Mouse (Mus musculus): ENCODE results near the gene Vwa1. TPM values are rescaled to one million over a fixed set of nuclear protein-coding genes. Genes with fewer than 3 reads are reported as not detected.

Vwa1 gene
- total and polyA plus RNA-seq, 3 experiments, result 0.33 to 0.42 TPM; not detected in 1

DNA sequence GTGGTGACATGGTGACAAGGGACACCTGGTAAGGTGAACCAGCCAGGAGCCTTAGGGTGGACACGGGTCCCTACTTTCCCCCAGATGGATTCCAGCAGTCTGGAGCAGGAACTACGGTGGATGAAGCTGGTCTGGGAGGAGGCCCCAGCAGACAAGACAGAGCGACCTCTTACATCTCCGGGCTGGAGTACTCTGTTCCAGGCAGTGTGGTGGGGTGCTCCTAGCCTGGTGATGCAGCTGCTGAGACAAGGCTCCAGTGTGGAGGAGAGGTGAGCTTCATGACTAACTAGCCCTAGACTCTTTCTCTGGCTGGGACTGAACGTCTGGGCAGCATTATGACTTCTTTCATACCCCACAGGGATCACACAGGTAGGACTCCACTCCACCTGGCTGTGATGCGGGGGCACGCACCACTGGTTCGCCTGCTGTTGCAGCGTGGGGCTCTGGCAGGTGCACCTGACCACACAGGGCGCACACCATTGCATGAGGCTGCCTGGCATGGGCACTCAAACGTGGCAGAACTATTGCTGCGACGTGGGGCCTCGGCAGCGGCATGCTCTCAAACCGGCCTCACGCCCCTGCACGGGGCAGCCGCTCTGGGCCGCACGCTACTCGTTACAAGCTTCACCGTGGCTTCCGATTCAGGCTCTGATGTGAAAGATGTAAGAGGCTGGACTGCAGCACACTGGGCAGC lies 16.9 kb upstream of the Vwa1 start:
- Histone ChIP-seq H3K27ac (ENCODE audit: control insufficient read depth, low read depth, low read length) (no peak overlapping the region), H3K4me1 (ENCODE audit: control insufficient read depth in 1 of 2, insufficient read depth in 2 of 2, low read length in 2 of 2) (peaks cover 3 to 10% of the 10 kb centered on the region in 2 experiments; a peak in 3 of 4 replicates), H3K4me3 (ENCODE audit: control insufficient read depth in 1 of 2, insufficient read depth in 1 of 2, low read depth in 2 of 2, low read length in 2 of 2) (no peak overlapping the region), H3K27me3 (ENCODE audit: control insufficient read depth in 1 of 2, insufficient read depth in 2 of 2, low read length in 2 of 2) (0 out of 4 replicates have a peak, but pooled peaks cover 0 to 4% of the 10 kb centered on the region in 2 experiments), H3K9me3 (replicated peaks; ENCODE audit: insufficient read depth, low read length) (no peaks in the 10 kb centered on the region), H3K36me3 (ENCODE audit: control insufficient read depth in 1 of 2, insufficient read depth in 2 of 2, low read length in 2 of 2) (peaks cover 0 to 8% of the 10 kb centered on the region in 2 experiments; a peak in 2 of 4 replicates), H3K9ac (ENCODE audit: control insufficient read depth, low read depth, low read length, poor library complexity, severe bottlenecking) (no peak overlapping the region), H3K79me2 (ENCODE audit: control insufficient read depth, insufficient read depth, low read length, poor library complexity) (no peaks in the 10 kb centered on the region)
- no peak for DNase-seq (ENCODE audit: low read depth, low spot score)
- TF ChIP-seq SMC3 (IDR thresholded peaks at IDR 0.05; ENCODE audit: low read depth, low read length) (no peak), CTCF (IDR thresholded peaks at IDR 0.05 in 2 of 3, conservative IDR thresholded peaks at IDR 0.05 in 1 of 3; ENCODE audit: control insufficient read depth in 1 of 3, insufficient read depth in 1 of 3, low read depth in 2 of 3, low read length in 3 of 3, poor library complexity in 1 of 3, severe bottlenecking in 1 of 3) (no peak), POLR2AphosphoS5 (IDR thresholded peaks at IDR 0.05; ENCODE audit: borderline replicate concordance, low read depth, low read length) (no peak), JUND (IDR thresholded peaks at IDR 0.05; ENCODE audit: low read depth, low read length) (no peak)

DNA sequence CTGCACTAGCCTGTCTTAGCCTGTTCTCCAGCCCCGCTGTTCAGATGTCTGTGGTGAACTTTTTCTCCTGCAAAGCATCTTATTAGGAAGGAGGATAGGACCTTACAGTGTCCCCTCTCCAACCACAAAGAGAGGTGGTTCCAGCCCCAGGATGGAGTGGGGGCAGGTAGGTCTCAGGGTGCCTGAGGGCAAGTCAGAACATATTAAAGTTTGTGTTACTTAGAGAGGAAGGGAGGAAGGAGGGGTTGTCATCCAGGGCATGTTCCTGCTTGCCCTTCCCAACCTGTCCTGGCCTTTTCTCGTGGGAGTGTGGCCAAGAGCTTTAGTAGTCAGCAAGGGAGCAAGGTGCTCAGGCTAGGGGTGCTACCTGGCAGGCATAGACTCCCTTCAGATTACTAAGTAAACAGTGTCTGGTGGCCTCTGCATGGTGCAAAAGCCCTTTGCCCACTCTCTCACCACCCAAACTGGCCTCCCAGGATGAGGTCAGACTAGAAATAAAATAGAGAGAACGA lies 16.2 kb upstream of the Vwa1 start:
- H3K9me3 ChIP-seq (replicated peaks; ENCODE audit: insufficient read depth, low read length), result no peaks in the 10 kb centered on the region
- H3K79me2 ChIP-seq (ENCODE audit: control insufficient read depth, insufficient read depth, low read length, poor library complexity), result no peaks in the 10 kb centered on the region
- no peak overlapping the region for H3K9ac ChIP-seq (ENCODE audit: control insufficient read depth, low read depth, low read length, poor library complexity, severe bottlenecking)
- TF ChIP-seq POLR2AphosphoS5 (IDR thresholded peaks at IDR 0.05; ENCODE audit: borderline replicate concordance, low read depth, low read length) (no peak), HCFC1 (IDR thresholded peaks at IDR 0.05; ENCODE audit: low read depth, low read length) (no peak), ZKSCAN1 (IDR thresholded peaks at IDR 0.05; ENCODE audit: low read depth, low read length) (no peak), ZC3H11A (IDR thresholded peaks at IDR 0.05; ENCODE audit: low read depth, low read length) (no peak), MYB (IDR thresholded peaks at IDR 0.05; ENCODE audit: low read depth, low read length) (no peak), NELFE (IDR thresholded peaks at IDR 0.05; ENCODE audit: low read depth, low read length) (no peak), GATA1 (IDR thresholded peaks at IDR 0.05; ENCODE audit: low read depth, low read length) (no peak), GABPA (IDR thresholded peaks at IDR 0.05; ENCODE audit: low read depth, low read length) (no peak), MYC (IDR thresholded peaks at IDR 0.05; ENCODE audit: low read depth, low read length) (no peak), E2F4 (IDR thresholded peaks at IDR 0.05; ENCODE audit: borderline replicate concordance, low read depth, low read length) (no peak), POLR2A (IDR thresholded peaks at IDR 0.05; ENCODE audit: control insufficient read depth in 1 of 2, insufficient read depth in 1 of 2, low read depth in 1 of 2, low read length in 2 of 2, poor library complexity in 1 of 2) (no peak), TBP (IDR thresholded peaks at IDR 0.05; ENCODE audit: low read depth, low read length) (no peak), USF2 (IDR thresholded peaks at IDR 0.05; ENCODE audit: borderline replicate concordance in 1 of 2, insufficient read depth in 1 of 2, low read depth in 1 of 2, low read length in 2 of 2) (no peak), JUND (IDR thresholded peaks at IDR 0.05; ENCODE audit: low read depth, low read length) (no peak), BHLHE40 (IDR thresholded peaks at IDR 0.05; ENCODE audit: borderline replicate concordance, low read depth, low read length) (no peak), KAT2A (conservative IDR thresholded peaks at IDR 0.05; ENCODE audit: low read depth, low read length) (no peak), CTCF (IDR thresholded peaks at IDR 0.05 in 2 of 3, conservative IDR thresholded peaks at IDR 0.05 in 1 of 3; ENCODE audit: control insufficient read depth in 1 of 3, insufficient read depth in 1 of 3, low read depth in 2 of 3, low read length in 3 of 3, poor library complexity in 1 of 3, severe bottlenecking in 1 of 3) (no peak)
- H3K27me3 ChIP-seq (ENCODE audit: control insufficient read depth in 1 of 2, insufficient read depth in 2 of 2, low read length in 2 of 2), result no peaks in the 10 kb centered on the region
- DNase-seq (ENCODE audit: low read depth, low spot score), result no peak
- H3K4me3 ChIP-seq (ENCODE audit: control insufficient read depth in 1 of 2, insufficient read depth in 1 of 2, low read depth in 2 of 2, low read length in 2 of 2), result no peak overlapping the region
- H3K27ac ChIP-seq (ENCODE audit: control insufficient read depth, low read depth, low read length), result no peak overlapping the region
- peaks cover 4 to 11% of the 10 kb centered on the region in 2 experiments; a peak in 3 of 4 replicates for H3K4me1 ChIP-seq (ENCODE audit: control insufficient read depth in 1 of 2, insufficient read depth in 2 of 2, low read length in 2 of 2)
- peaks cover 0 to 11% of the 10 kb centered on the region in 2 experiments; a peak in 2 of 4 replicates for H3K36me3 ChIP-seq (ENCODE audit: control insufficient read depth in 1 of 2, insufficient read depth in 2 of 2, low read length in 2 of 2)

Data from MEL (cell line).